Mouse (Mus musculus) cortical plate, adult 2 months (tissue): ENCODE data around the gene Irf2. TPM values are rescaled to one million over a fixed set of nuclear protein-coding genes. Genes with fewer than 3 reads are reported as not detected.

Source experiments
- H3K27ac ChIP-seq: fragments of 200-500 bp; 2 replicates; pipeline ENCODE4 v1.5.1; 2012; ENCODE audit warnings: low read length, control low read depth, inconsistent platforms; ENCODE audit not compliant: insufficient read depth
- H3K4me1 ChIP-seq: fragments of 200-500 bp; 2 replicates; pipeline ENCODE4 v1.6.1; 2011; ENCODE audit warnings: low read length; ENCODE audit not compliant: control insufficient read depth, insufficient read depth
- H3K4me3 ChIP-seq: fragments of 200-500 bp; 2 replicates; pipeline ENCODE4 v1.5.1; 2011; ENCODE audit warnings: mild to moderate bottlenecking, low read length, control low read depth; ENCODE audit not compliant: insufficient read depth
- CTCF ChIP-seq: fragments of 200-500 bp; IDR thresholded peaks from 2 replicates; pipeline ENCODE4 v1.5.1; 2011; ENCODE audit warnings: mild to moderate bottlenecking, control low read depth, low read length; ENCODE audit not compliant: insufficient read depth; ENCODE audit errors: extremely low read depth
- POLR2A ChIP-seq: fragments of 200-500 bp; IDR thresholded peaks from 2 replicates; pipeline ENCODE4 v1.6.1; 2011; ENCODE audit warnings: mild to moderate bottlenecking, low read length, control low read depth; ENCODE audit not compliant: insufficient read depth; ENCODE audit errors: extremely low read depth
- polyA plus RNA-seq: library from polyadenylated mRNA; depleted of rRNA; stranded (reverse); fragments of >200 nt; gene quantifications from 2 replicates; pipeline ENCODE4 v1.2.3, GENCODE M21; 2012

Irf2 gene
- polyA plus RNA-seq, 1 experiment = 27.1 TPM

GRCm38 (mm10) chr8:46831916-46832315, 92.4 kb downstream of the Irf2 start:
- H3K27ac ChIP-seq = no peak overlapping the region
- H3K4me3 ChIP-seq = no peak overlapping the region
- H3K4me1 ChIP-seq = no peaks in the 10 kb centered on the region; the same call in none of the 2 replicates
- TF ChIP-seq CTCF = no peak
- TF ChIP-seq POLR2A = no peak

DNA sequence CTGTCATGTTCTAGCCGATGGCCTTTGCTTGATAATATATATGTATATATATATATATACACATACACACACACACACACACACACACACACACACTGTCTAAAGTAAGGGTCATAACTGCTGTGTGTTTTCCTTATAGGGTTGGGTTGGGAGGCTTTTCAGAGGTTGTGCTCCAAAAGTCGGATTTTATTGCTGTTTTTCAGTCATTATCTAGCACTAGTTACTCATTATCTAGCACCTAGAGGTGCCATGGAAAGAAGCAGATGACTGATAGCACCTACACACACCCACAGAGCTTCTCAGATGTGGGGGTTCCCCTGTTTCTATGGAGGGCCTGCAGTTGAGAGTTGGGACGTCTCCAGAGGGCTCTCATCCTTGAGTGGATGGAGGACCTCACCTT, 92.9 kb downstream of the Irf2 start:
- H3K4me1 ChIP-seq = no peaks in the 10 kb centered on the region; the same call in none of the 2 replicates
- H3K4me3 ChIP-seq = no peak overlapping the region
- no peak overlapping the region for H3K27ac ChIP-seq
- no peak for TF ChIP-seq POLR2A
- no peak for TF ChIP-seq CTCF

GRCm38 (mm10) chr8:46833763-46834162, 94.2 kb downstream of the Irf2 start:
- Histone ChIP-seq H3K4me3 (no peak overlapping the region), H3K27ac (no peak overlapping the region), H3K4me1 (no peaks in the 10 kb centered on the region; the same call in 1 of the 2 replicates)
- TF ChIP-seq CTCF (no peak), POLR2A (no peak)

GRCm38 (mm10) chr8:46834440-46834839, 94.9 kb downstream of the Irf2 start:
- Histone ChIP-seq H3K4me3 (no peak overlapping the region), H3K4me1 (no peaks in the 10 kb centered on the region; the same call in 1 of the 2 replicates), H3K27ac (no peak overlapping the region)
- TF ChIP-seq POLR2A (no peak), CTCF (no peak)

DNA sequence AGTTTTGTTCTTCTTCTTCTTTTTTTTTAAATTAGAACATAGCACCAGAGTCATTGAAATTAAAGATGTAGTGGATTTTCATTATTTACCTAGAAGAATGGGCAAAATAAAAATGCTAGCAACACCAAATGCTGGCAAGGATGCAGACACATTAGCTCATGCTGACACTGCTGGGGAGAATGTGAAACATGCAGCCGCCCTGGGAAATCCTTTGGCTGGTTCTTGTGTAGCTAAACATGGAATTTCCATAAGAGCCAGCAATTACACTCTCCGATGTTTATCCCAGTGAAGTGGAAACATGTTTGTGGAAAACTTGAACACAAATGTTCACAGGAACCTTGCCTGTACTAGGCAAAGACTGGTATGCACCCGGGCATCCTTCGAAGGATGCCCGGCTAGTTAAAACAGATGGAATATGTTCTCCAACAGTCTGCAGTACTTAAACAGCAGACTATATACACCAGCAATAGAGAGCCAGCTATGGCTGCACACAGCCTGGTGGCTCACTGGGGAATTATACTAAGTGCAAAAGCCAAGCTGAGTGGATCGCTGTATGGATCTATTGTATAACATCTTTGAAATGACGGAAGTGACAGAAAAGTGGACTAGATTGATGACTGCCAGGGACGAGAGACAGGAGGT, 96.6 kb downstream of the Irf2 start:
- TF ChIP-seq CTCF = no peak
- no peak for TF ChIP-seq POLR2A
- no peak overlapping the region for H3K4me3 ChIP-seq
- no peak overlapping the region for H3K27ac ChIP-seq
- no peaks in the 10 kb centered on the region; the same call in 1 of the 2 replicates for H3K4me1 ChIP-seq

DNA sequence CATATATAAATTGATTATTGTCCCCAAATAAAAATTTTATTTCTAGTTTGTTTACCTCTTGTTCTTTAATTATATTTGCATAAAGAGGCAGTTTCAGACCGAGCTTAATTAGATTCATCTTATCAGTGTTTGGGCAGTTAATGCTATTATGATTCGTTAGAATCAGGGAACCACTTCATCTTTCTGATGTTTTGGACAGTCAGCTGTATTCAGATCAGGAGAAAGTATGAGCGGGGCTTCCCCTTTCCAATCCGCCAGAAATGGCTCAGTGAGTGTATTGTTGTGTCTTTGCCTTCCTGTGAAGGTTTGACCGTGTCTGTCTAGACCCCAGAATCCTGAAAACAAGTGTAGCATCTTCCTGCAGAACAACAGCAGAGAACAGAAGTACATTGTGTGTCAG, 97.4 kb downstream of the Irf2 start:
- Histone ChIP-seq H3K4me3 (no peak overlapping the region), H3K4me1 (no peaks in the 10 kb centered on the region; the same call in 1 of the 2 replicates), H3K27ac (no peak overlapping the region)
- no peak for TF ChIP-seq CTCF

DNA sequence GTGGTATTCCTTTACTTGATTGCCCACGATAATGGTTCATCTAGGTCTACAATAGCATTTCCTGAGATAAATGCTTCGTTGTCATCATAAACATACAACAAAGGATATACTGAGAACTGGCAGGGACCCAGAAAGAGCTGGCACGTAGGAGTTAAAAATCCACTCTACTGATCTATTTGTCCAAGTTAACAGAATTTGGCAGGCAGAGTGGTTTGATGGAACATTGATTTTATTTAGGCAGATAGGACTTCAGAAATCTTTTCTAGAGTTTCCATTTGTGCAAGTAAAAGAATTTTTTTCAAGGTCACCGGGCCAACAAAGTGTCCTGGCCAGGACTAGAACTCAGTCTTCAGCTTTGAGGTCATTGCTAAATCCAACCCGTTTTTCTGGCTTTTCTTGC, 98.5 kb downstream of the Irf2 start:
- no peak for TF ChIP-seq CTCF
- TF ChIP-seq POLR2A = no peak
- Histone ChIP-seq H3K27ac (no peak overlapping the region), H3K4me3 (no peak overlapping the region), H3K4me1 (no peaks in the 10 kb centered on the region)

GRCm38 (mm10) chr8:46840390-46840789, 100.9 kb downstream of the Irf2 start:
- H3K4me1 ChIP-seq = no peaks in the 10 kb centered on the region
- TF ChIP-seq POLR2A (no peak), CTCF (no peak)
- H3K27ac ChIP-seq = no peak overlapping the region
- no peak overlapping the region for H3K4me3 ChIP-seq

DNA sequence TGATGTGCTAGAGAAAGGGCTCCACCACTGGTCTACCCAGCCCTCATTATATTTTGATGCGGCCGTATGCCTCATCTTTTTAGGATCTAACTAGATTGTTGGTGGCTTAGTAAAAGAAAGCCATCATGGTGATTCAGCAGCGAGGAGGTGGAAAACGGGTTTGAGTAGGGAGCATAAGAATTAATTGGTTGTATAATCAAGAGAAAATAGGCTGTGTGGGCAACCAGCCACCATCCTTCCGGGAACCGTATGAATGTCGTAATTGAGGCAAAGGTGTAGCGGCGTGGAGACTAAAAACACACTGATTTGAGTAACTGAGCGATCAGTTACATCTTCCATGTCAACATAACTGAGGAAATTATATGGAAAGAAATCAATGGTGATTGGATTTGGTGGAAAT, 101.3 kb downstream of the Irf2 start:
- no peak overlapping the region for H3K4me3 ChIP-seq
- TF ChIP-seq POLR2A (no peak), CTCF (no peak)
- H3K27ac ChIP-seq = no peak overlapping the region
- no peaks in the 10 kb centered on the region for H3K4me1 ChIP-seq

DNA sequence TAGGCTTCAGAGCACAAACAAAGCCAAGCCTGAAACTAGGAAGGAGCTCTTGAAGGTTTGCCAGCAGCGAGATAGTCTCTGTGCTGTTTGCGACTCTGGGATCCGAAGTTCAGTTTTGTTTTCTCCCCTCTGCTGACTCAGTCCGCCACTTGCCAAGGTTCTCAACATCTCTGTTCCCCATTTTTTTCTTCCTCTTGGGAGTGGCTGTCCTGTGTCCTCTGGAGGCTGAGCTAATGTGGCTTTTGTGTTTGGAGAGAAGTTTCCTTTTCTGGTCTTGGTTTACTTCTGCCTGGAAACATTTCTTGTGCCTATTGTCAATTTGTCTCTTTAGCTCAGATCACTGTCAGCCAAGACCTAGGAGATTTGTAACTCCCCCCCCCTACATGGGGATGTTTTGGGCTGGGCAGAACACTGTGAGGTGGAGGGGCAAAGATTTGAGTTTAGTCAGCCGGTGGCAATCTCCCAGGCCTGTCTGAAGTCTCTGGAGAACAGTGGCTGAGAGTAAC, 103.2 kb downstream of the Irf2 start:
- Histone ChIP-seq H3K4me1 (no peaks in the 10 kb centered on the region), H3K4me3 (no peak overlapping the region), H3K27ac (peak overlapping the region; percentile 51; the same call in 1 of the 2 replicates)
- no peak for TF ChIP-seq CTCF
- TF ChIP-seq POLR2A = no peak
